Mouse (Mus musculus) adrenal gland, postnatal 14 days (tissue): ENCODE data around the gene Nphs2. TPM values are rescaled to one million over a fixed set of nuclear protein-coding genes. Genes with fewer than 3 reads are reported as not detected.

ENCODE experiments used
- DNase-seq: peaks from one replicate; pipeline ENCODE4 v3.0.0; 2021; ENCODE audit warnings: mixed read lengths
- total RNA-seq: library from RNA; stranded (reverse); gene quantifications from 2 replicates; pipeline ENCODE4 v1.2.3, GENCODE M21; 2021

Gene Nphs2
- total RNA-seq, 1 experiment from 2014 or later = not detected

GRCm38 (mm10) chr1:156365740-156366139 lies 55.2 kb downstream of the Nphs2 start, which contains the start of gene Gm2000:
Gene Gm2000, plus strand, starts transcription at chr1:156366040.
- DNase-seq = no peak

Other genes starting within 250 kb of the Nphs2 start
- gene Fam163a, start 105.7 kb upstream of the Nphs2 start, total RNA-seq = 11.0 and 12.2 TPM in 2 replicates
- 0.11 TPM in 1 of 2 replicates, not detected in the other for gene Tdrd5, start 7.1 kb upstream of the Nphs2 start, total RNA-seq
- gene Gm2000, start 55.3 kb downstream of the Nphs2 start, total RNA-seq = 602 and 698 TPM in 2 replicates
- 2.7 and 3.3 TPM in 2 replicates for gene Axdnd1, start 110.4 kb downstream of the Nphs2 start, total RNA-seq
- gene Soat1, start 163.6 kb downstream of the Nphs2 start, total RNA-seq = 623 and 656 TPM in 2 replicates
- 41.3 and 41.6 TPM in 2 replicates for gene Gm10031, start 213.3 kb downstream of the Nphs2 start, total RNA-seq
- gene Abl2, start 248.1 kb downstream of the Nphs2 start, total RNA-seq = 19.9 and 20.9 TPM in 2 replicates